Mouse (Mus musculus) 416B (cell line): ENCODE measurements around the gene Rasgef1a.

Experiments used
- DNase-seq: peaks from one replicate; pipeline ENCODE4 v3.0.0; 2011; ENCODE audit warnings: low read depth

The Rasgef1a gene

GRCm38 (mm10) chr6:118010756-118011615, at the start of gene Rasgef1a:
Gene Rasgef1a (plus strand): TSS chr6:118011438.
- no peak for DNase-seq

- peak; percentile 24 for DNase-seq
These were observed 48.0 kb upstream of the Rasgef1a start for GRCm38 (mm10) chr6:117963201-117963600.

GRCm38 (mm10) chr6:117966729-117967128, 44.5 kb upstream of the Rasgef1a start:
- peak; percentile 24 for DNase-seq

- peak; percentile 7 for DNase-seq
These were observed 24.1 kb upstream of the Rasgef1a start for GRCm38 (mm10) chr6:117987173-117987572.

- DNase-seq: no peak
These were observed 22.0 kb upstream of the Rasgef1a start for GRCm38 (mm10) chr6:117989209-117989608.

GRCm38 (mm10) chr6:117990649-117991048, 20.6 kb upstream of the Rasgef1a start:
- no peak for DNase-seq

GRCm38 (mm10) chr6:117991297-117991696, 19.9 kb upstream of the Rasgef1a start:
- no peak for DNase-seq

GRCm38 (mm10) chr6:117991928-117992327, 19.3 kb upstream of the Rasgef1a start:
- DNase-seq: no peak

GRCm38 (mm10) chr6:117995168-117995567, 16.1 kb upstream of the Rasgef1a start:
- DNase-seq: peak; percentile 6

- DNase-seq: peak; percentile 13
These were observed 10.0 kb upstream of the Rasgef1a start for GRCm38 (mm10) chr6:118001272-118001671.

- DNase-seq: peak; percentile 54
These were observed 3.9 kb upstream of the Rasgef1a start for GRCm38 (mm10) chr6:118007302-118007701.

GRCm38 (mm10) chr6:118007843-118008539, 3.2 kb upstream of the Rasgef1a start:
- DNase-seq: no peak

GRCm38 (mm10) chr6:118010256-118010655, 982 bp upstream of the Rasgef1a start:
- no peak for DNase-seq

GRCm38 (mm10) chr6:118011616-118012316, 528 bp downstream of the Rasgef1a start:
- DNase-seq: no peak

GRCm38 (mm10) chr6:118012317-118012700, 1.1 kb downstream of the Rasgef1a start:
- DNase-seq: no peak

- DNase-seq: no peak
These were observed 2.0 kb downstream of the Rasgef1a start for GRCm38 (mm10) chr6:118012987-118013866.

GRCm38 (mm10) chr6:118014881-118015280, 3.6 kb downstream of the Rasgef1a start:
- DNase-seq: no peak

GRCm38 (mm10) chr6:118015971-118016370, 4.7 kb downstream of the Rasgef1a start:
- DNase-seq: no peak

GRCm38 (mm10) chr6:118018666-118019065, 7.4 kb downstream of the Rasgef1a start:
- DNase-seq: no peak

GRCm38 (mm10) chr6:118019569-118019968, 8.3 kb downstream of the Rasgef1a start:
- no peak for DNase-seq

GRCm38 (mm10) chr6:118022898-118023635, 11.8 kb downstream of the Rasgef1a start:
- DNase-seq: no peak
